15 mouse cellular contexts compared by ENCODE assay signal in genomic region chr1:92202639-92203352, GRCm38 (mm10). TPM values are rescaled to one million over a fixed set of nuclear protein-coding genes. Genes with fewer than 3 reads are reported as not detected.
DNase-seq lines count a peak whose midpoint lies in the region; ATAC-seq and TF ChIP-seq lines count a peak whose summit lies in the region.
"Had no signal": no experiment of that assay in that cellular context is flagged by ENCODE, and none has a peak within 500 bp of the region (broad histone marks: within the 10 kb centered on the region; RNA-seq: fewer than 3 reads in every experiment).

No protein-coding gene starts in this region.

- H3K4me1 ChIP-seq in forebrain, embryonic 14.5 days (ENCODE audit: control insufficient read depth, insufficient read depth, low read length) = no peaks in the 10 kb centered on the region
- no peaks in the 10 kb centered on the region for H3K4me1 ChIP-seq in forebrain, embryonic 12.5 days
- H3K4me1 ChIP-seq in lung, embryonic 14.5 days (ENCODE audit: insufficient read depth) = no peaks in the 10 kb centered on the region
- 0 out of 2 replicates have a peak, but pooled peaks cover 9% of the 10 kb centered on the region for H3K4me1 ChIP-seq in embryonic facial prominence, embryonic 10.5 days
- H3K4me1 ChIP-seq in limb, embryonic 13.5 days = peaks cover 3% of the 10 kb centered on the region; the same call in 1 of the 2 replicates
- H3K4me1 ChIP-seq: heart, embryonic 12.5 days had no signal

- H3K9ac ChIP-seq in forebrain, embryonic 14.5 days (ENCODE audit: low read length) = no peak overlapping the region
- no peak overlapping the region for H3K9ac ChIP-seq in forebrain, embryonic 12.5 days
- no peak overlapping the region for H3K9ac ChIP-seq in lung, embryonic 14.5 days
- H3K9ac ChIP-seq in limb, embryonic 13.5 days = no peak overlapping the region
- H3K9ac ChIP-seq: heart, embryonic 12.5 days; midbrain, embryonic 13.5 days had no signal

- H3K4me2 ChIP-seq in forebrain, embryonic 14.5 days (ENCODE audit: low read length) = no peak overlapping the region
- H3K4me2 ChIP-seq in forebrain, embryonic 12.5 days = no peak overlapping the region
- H3K4me2 ChIP-seq in lung, embryonic 14.5 days = no peak overlapping the region
- no peak overlapping the region for H3K4me2 ChIP-seq in limb, embryonic 13.5 days (replicated peaks)
- H3K4me2 ChIP-seq: heart, embryonic 12.5 days; midbrain, embryonic 13.5 days had no signal

- H3K4me3 ChIP-seq in forebrain, embryonic 14.5 days (ENCODE audit: low read depth, low read length) = no peak overlapping the region
- no peak overlapping the region for H3K4me3 ChIP-seq in forebrain, embryonic 12.5 days (replicated peaks)
- no peak overlapping the region for H3K4me3 ChIP-seq in lung, embryonic 14.5 days (ENCODE audit: low read depth, low read length)
- no peak overlapping the region for H3K4me3 ChIP-seq in embryonic facial prominence, embryonic 10.5 days
- no peak overlapping the region for H3K4me3 ChIP-seq in limb, embryonic 13.5 days
- H3K4me3 ChIP-seq: heart, embryonic 12.5 days; layer of hippocampus, adult 2 months; midbrain, embryonic 13.5 days had no signal

- TF ChIP-seq CTCF in lung, embryonic 14.5 days (IDR thresholded peaks at IDR 0.05; ENCODE audit: low read depth) = no peak

- H3K27ac ChIP-seq in forebrain, embryonic 14.5 days (ENCODE audit: low read depth, low read length) = no peak overlapping the region
- H3K27ac ChIP-seq in forebrain, embryonic 12.5 days = no peak overlapping the region
- H3K27ac ChIP-seq in lung, embryonic 14.5 days (ENCODE audit: low read depth) = no peak overlapping the region
- peak overlapping the region; percentile 72 for H3K27ac ChIP-seq in embryonic facial prominence, embryonic 10.5 days (replicated peaks)
- H3K27ac ChIP-seq in limb, embryonic 13.5 days = peak overlapping the region; percentile 48; the same call in 1 of the 2 replicates
- H3K27ac ChIP-seq: layer of hippocampus, adult 2 months; midbrain, embryonic 13.5 days had no signal

- no peak for DNase-seq in forebrain, embryonic 14.5 days (ENCODE audit: low spot score)
- peak; percentile 62 for DNase-seq in lung, embryonic 14.5 days
- DNase-seq in lung, postnatal 14 days = no peak
- no peak for DNase-seq in embryonic facial prominence, embryonic 10.5 days (ENCODE audit: low spot score)
- DNase-seq in yolk sac, embryonic 10.5 days (ENCODE audit: low spot score) = no peak
- no peak for DNase-seq in ovary, postnatal 36 days (ENCODE audit: low spot score)
- DNase-seq: cerebellum, adult 18-20 months; heart, postnatal 4 days; right cerebral cortex, postnatal 14 days; thymus, postnatal 4 days had no signal

- H3K27me3 ChIP-seq in forebrain, embryonic 14.5 days (replicated peaks; ENCODE audit: control insufficient read depth, insufficient read depth, low read length) = no peaks in the 10 kb centered on the region
- peaks cover 16% of the 10 kb centered on the region; the same call in 1 of the 2 replicates for H3K27me3 ChIP-seq in forebrain, embryonic 12.5 days
- H3K27me3 ChIP-seq in lung, embryonic 14.5 days (ENCODE audit: insufficient read depth, low read length) = no peaks in the 10 kb centered on the region
- no peaks in the 10 kb centered on the region for H3K27me3 ChIP-seq in embryonic facial prominence, embryonic 10.5 days (replicated peaks; ENCODE audit: low read depth, poor library complexity, severe bottlenecking)
- no peaks in the 10 kb centered on the region for H3K27me3 ChIP-seq in limb, embryonic 13.5 days
- H3K27me3 ChIP-seq: heart, embryonic 12.5 days had no signal

- no peaks in the 10 kb centered on the region for H3K9me3 ChIP-seq in forebrain, embryonic 14.5 days (replicated peaks; ENCODE audit: control insufficient read depth, low read length)
- H3K9me3 ChIP-seq in forebrain, embryonic 12.5 days = no peaks in the 10 kb centered on the region
- no peaks in the 10 kb centered on the region for H3K9me3 ChIP-seq in lung, embryonic 14.5 days (ENCODE audit: low read depth, low read length)
- H3K9me3 ChIP-seq in embryonic facial prominence, embryonic 10.5 days = no peaks in the 10 kb centered on the region
- no peaks in the 10 kb centered on the region for H3K9me3 ChIP-seq in limb, embryonic 13.5 days
- H3K9me3 ChIP-seq: heart, embryonic 12.5 days had no signal

- no peaks in the 10 kb centered on the region for H3K36me3 ChIP-seq in forebrain, embryonic 14.5 days (ENCODE audit: control insufficient read depth, insufficient read depth, low read length)
- H3K36me3 ChIP-seq in forebrain, embryonic 12.5 days (replicated peaks) = no peaks in the 10 kb centered on the region
- H3K36me3 ChIP-seq in lung, embryonic 14.5 days (ENCODE audit: insufficient read depth) = no peaks in the 10 kb centered on the region
- H3K36me3 ChIP-seq in embryonic facial prominence, embryonic 10.5 days (replicated peaks) = no peaks in the 10 kb centered on the region
- no peaks in the 10 kb centered on the region for H3K36me3 ChIP-seq in limb, embryonic 13.5 days
- H3K36me3 ChIP-seq: heart, embryonic 12.5 days; midbrain, embryonic 13.5 days had no signal

- ATAC-seq in forebrain, embryonic 14.5 days = 0 out of 2 replicates have a peak, but pooled peaks have one; percentile 32
- ATAC-seq in forebrain, embryonic 12.5 days (ENCODE audit: low FRiP score) = no peak
- 0 out of 2 replicates have a peak, but pooled peaks have one; percentile 38 for ATAC-seq in lung, embryonic 14.5 days (ENCODE audit: insufficient read depth)
- ATAC-seq in limb, embryonic 13.5 days (ENCODE audit: low FRiP score, low read depth) = peak; percentile 51; the same call in 1 of the 2 replicates
- ATAC-seq: midbrain, embryonic 13.5 days had no signal

- WGBS in forebrain, embryonic 14.5 days = 87% methylated on average over 17 of the region's 17 CpGs
- WGBS in forebrain, embryonic 12.5 days = 79% methylated on average over 17 of the region's 17 CpGs
- WGBS in lung, embryonic 14.5 days = 48% methylated on average over 17 of the region's 17 CpGs
- 73% methylated on average over 17 of the region's 17 CpGs for WGBS in embryonic facial prominence, embryonic 10.5 days
- 68% methylated on average over 17 of the region's 17 CpGs for WGBS in limb, embryonic 13.5 days

RNA-seq across cellular contexts. Expression of gene Hdac4, which starts 7.3 kb away (rescaled TPM):
- polyA plus RNA-seq in forebrain, embryonic 14.5 days (2014; fragmentation: Nextera tagmentation; extraction: Ambion mirVana) = 16.5 and 22.7 TPM in 2 replicates
- 21.4 and 24.8 TPM in 2 replicates for polyA plus RNA-seq in forebrain, embryonic 12.5 days (2016; fragmentation: Nextera tagmentation; extraction: Ambion mirVana)
- 17.4 and 20.2 TPM in 2 replicates for polyA plus RNA-seq in lung, embryonic 14.5 days (2014; fragmentation: Nextera tagmentation; extraction: Ambion mirVana)
- polyA plus RNA-seq in embryonic facial prominence, embryonic 10.5 days (2016; fragmentation: Nextera tagmentation; extraction: Ambion mirVana) = 20.8 and 21.6 TPM in 2 replicates
- polyA plus RNA-seq in limb, embryonic 13.5 days (2015; fragmentation: Nextera tagmentation; extraction: Ambion mirVana) = 24.6 and 28.0 TPM in 2 replicates

Comparison
In these comparisons a context has a peak if more than half of its experiments do, and no peak if none do; other contexts are left out.
1. H3K27ac ChIP-seq: peak in embryonic facial prominence, embryonic 10.5 days (single experiment) and limb, embryonic 13.5 days (single experiment); none in forebrain, embryonic 14.5 days (single experiment), forebrain, embryonic 12.5 days (single experiment) and lung, embryonic 14.5 days (single experiment).